Mouse (Mus musculus) limb, embryonic 11.5 days (tissue): ENCODE data around the gene Gp1ba. TPM values are rescaled to one million over a fixed set of nuclear protein-coding genes. Genes with fewer than 3 reads are reported as not detected.

Experiments used
- ATAC-seq: fragments of 200-750 bp; cut with Nextera tagmentation; 2 replicates; pipeline ENCODE4 v1.8.0; 2017; ENCODE audit warnings: low read depth; ENCODE audit not compliant: insufficient number of reproducible peaks, low FRiP score, low TSS enrichment
- DNase-seq: peaks from one replicate; pipeline ENCODE4 v3.0.0-alpha.2; 2015; ENCODE audit warnings: low spot score
- H3K27ac ChIP-seq: fragments of 300-500 bp; sonication (generic); replicated peaks from 2 replicates; pipeline ENCODE4 v1.5.1; 2014; ENCODE audit warnings: low read depth, mild to moderate bottlenecking, low read length
- H3K27me3 ChIP-seq: fragments of 300-500 bp; sonication (generic); 2 replicates; pipeline ENCODE4 v1.6.1; 2014; ENCODE audit warnings: mild to moderate bottlenecking, low read length, mixed read lengths; ENCODE audit not compliant: control insufficient read depth, insufficient read depth
- H3K36me3 ChIP-seq: fragments of 300-500 bp; sonication (generic); 2 replicates; pipeline ENCODE4 v1.6.1; 2014; ENCODE audit warnings: mild to moderate bottlenecking, low read length, moderate library complexity, mixed read lengths; ENCODE audit not compliant: control insufficient read depth, insufficient read depth
- H3K4me1 ChIP-seq: fragments of 300-500 bp; sonication (generic); 2 replicates; pipeline ENCODE4 v1.6.1; 2014; ENCODE audit warnings: low read length, mixed read lengths; ENCODE audit not compliant: control insufficient read depth, insufficient read depth
- H3K4me2 ChIP-seq: fragments of 300-500 bp; sonication (generic); 2 replicates; pipeline ENCODE4 v1.6.1; 2014; ENCODE audit warnings: low read depth, mild to moderate bottlenecking, moderate library complexity; ENCODE audit not compliant: severe bottlenecking
- H3K4me3 ChIP-seq: fragments of 300-500 bp; sonication (generic); 2 replicates; pipeline ENCODE4 v1.5.1; 2014; ENCODE audit warnings: low read depth, low read length
- H3K9ac ChIP-seq: fragments of 300-500 bp; sonication (generic); 2 replicates; pipeline ENCODE4 v1.6.1; 2014; ENCODE audit warnings: mild to moderate bottlenecking, low read length
- H3K9me3 ChIP-seq: fragments of 300-500 bp; sonication (generic); 2 replicates; pipeline ENCODE4 v1.6.1; 2016; ENCODE audit warnings: low read length; ENCODE audit not compliant: control insufficient read depth
- WGBS: fragments of 180-500 bp; shearing (Covaris S2); extraction: QIAGEN DNeasy Blood & Tissue Kit; methylation state at CpG from one replicate; pipeline ENCODE4 v1.1.7; 2014; 5-methylcytosine and 5-hydroxymethylcytosine counted together
- polyA plus RNA-seq: library from polyadenylated mRNA; unstranded; fragments of >200 nt; fragmentation: Nextera tagmentation; extraction: Ambion mirVana; gene quantifications from 2 replicates; pipeline ENCODE4 v1.2.1, GENCODE M21; 2014

Gene Gp1ba
- polyA plus RNA-seq, 1 experiment from 2014 or later, result 1.2 TPM

- Histone ChIP-seq H3K4me2 (peak within 1 kb of the TSS; percentile 90), H3K9me3 (no peaks in the 10 kb centered on the region), H3K9ac (peak within 1 kb of the TSS; percentile 83), H3K4me3 (peak within 1 kb of the TSS; percentile 58), H3K36me3 (peaks cover 32% of the 10 kb centered on the region), H3K27ac (peak within 1 kb of the TSS; percentile 86), H3K4me1 (peaks cover 27% of the 10 kb centered on the region), H3K27me3 (no peaks in the 10 kb centered on the region)
- 0% methylated on average over 63 of the region's 63 CpGs for WGBS
- ATAC-seq, result peak; percentile 88
- peak; percentile 98 for DNase-seq
These were observed 8.0 kb downstream of the Gp1ba start, which contains the start of the genes Rnf167 and Slc25a11 for GRCm38 (mm10) chr11:70646691-70647650. Gene Rnf167 (plus strand): TSS chr11:70647235. Gene Slc25a11 (minus strand): TSS chr11:70647479.

DNA sequence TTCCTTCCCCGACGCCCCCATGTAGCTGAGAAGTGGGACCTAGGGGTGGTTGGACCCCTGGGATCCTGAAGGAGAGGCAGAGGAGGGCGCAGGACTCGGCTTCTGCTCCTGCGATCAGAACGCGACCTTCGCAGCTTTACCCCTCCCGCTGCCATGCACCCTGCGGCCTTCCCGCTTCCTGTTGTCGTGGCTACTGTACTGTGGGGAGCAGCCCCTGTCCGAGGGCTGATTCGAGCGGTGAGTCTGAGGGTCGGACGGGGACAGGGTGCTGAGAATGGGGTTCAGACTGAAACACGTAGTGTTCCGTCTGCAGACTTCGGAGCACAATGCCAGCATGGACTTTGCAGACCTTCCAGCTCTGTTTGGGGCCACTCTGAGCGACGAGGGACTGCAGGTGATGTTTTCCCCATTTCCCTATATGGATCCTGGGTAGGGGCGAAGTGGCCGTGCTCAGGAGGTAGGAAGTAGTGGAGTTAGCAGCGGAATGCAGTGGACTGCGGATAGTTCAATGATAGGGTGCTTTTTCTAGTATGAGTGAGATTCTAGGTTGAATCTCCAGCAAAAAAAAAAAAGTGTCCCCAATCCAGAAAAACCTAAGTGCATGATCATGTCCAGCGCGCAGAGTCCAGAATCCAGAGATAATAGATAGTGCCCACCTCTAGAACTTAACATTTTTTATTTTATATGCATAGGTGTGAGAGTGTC, 8.9 kb downstream of the Gp1ba start:
- peaks cover 32% of the 10 kb centered on the region for H3K4me1 ChIP-seq
- peak overlapping the region; percentile 68 for H3K9ac ChIP-seq
- H3K27me3 ChIP-seq, result no peaks in the 10 kb centered on the region
- WGBS, result 3% methylated on average over 28 of the region's 28 CpGs
- peak; percentile 57 for DNase-seq
- no peak for ATAC-seq
- peak overlapping the region; percentile 90 for H3K4me2 ChIP-seq
- no peaks in the 10 kb centered on the region for H3K9me3 ChIP-seq
- peak overlapping the region; percentile 58 for H3K4me3 ChIP-seq
- peak overlapping the region; percentile 86 for H3K27ac ChIP-seq
- H3K36me3 ChIP-seq, result peaks cover 38% of the 10 kb centered on the region

GRCm38 (mm10) chr11:70648512-70648911, 9.6 kb downstream of the Gp1ba start:
- ATAC-seq, result no peak
- peak overlapping the region; percentile 90 for H3K4me2 ChIP-seq

DNA sequence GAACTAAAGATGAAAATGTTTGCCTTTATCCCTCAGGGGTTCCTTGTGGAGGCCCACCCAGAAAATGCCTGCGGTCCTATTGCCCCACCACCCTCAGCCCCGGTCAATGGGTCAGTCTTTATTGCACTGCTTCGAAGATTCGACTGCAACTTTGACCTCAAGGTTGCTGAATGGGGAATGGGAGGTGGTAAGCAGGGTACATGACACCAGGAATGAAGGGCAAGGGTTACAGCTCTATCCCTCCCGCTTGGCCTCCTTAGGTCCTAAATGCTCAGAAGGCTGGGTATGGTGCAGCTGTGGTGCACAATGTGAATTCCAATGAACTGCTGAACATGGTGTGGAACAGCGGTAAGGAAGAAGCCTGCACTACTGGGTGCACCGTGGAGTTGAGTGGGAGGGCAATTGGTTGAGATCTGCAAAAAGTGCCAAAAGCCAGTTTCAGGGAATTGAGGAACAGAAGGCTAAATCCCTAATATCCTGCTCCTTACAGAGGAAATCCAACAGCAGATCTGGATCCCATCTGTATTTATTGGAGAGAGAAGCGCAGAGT, 10.3 kb downstream of the Gp1ba start:
- H3K36me3 ChIP-seq, result peaks cover 36% of the 10 kb centered on the region
- peaks cover 32% of the 10 kb centered on the region for H3K4me1 ChIP-seq
- H3K4me3 ChIP-seq, result no peak overlapping the region
- no peaks in the 10 kb centered on the region for H3K27me3 ChIP-seq
- H3K4me2 ChIP-seq, result peak overlapping the region; percentile 90; the same call in 1 of the 2 replicates
- no peaks in the 10 kb centered on the region for H3K9me3 ChIP-seq
- 80% methylated on average over 8 of the region's 8 CpGs for WGBS
- no peak overlapping the region; the same call in 1 of the 2 replicates for H3K9ac ChIP-seq
- no peak overlapping the region for H3K27ac ChIP-seq
- DNase-seq (no peak), ATAC-seq (no peak)

More at GRCm38 (mm10) chr11:70648512-70648911, 9.6 kb downstream of the Gp1ba start:
- H3K27ac ChIP-seq, result no peak overlapping the region
- no peak for DNase-seq
- peaks cover 38% of the 10 kb centered on the region for H3K36me3 ChIP-seq
- peak overlapping the region; percentile 68 for H3K9ac ChIP-seq
- H3K9me3 ChIP-seq, result no peaks in the 10 kb centered on the region
- H3K4me3 ChIP-seq, result peak overlapping the region; percentile 58
- 86% methylated on average over 4 of the region's 4 CpGs for WGBS
- no peaks in the 10 kb centered on the region for H3K27me3 ChIP-seq
- H3K4me1 ChIP-seq, result peaks cover 32% of the 10 kb centered on the region

GRCm38 (mm10) chr11:70650322-70651175, 11.6 kb downstream of the Gp1ba start:
- Histone ChIP-seq H3K27ac (no peak overlapping the region), H3K4me2 (no peak overlapping the region), H3K4me1 (peaks cover 32% of the 10 kb centered on the region), H3K9me3 (no peaks in the 10 kb centered on the region), H3K4me3 (peak overlapping the region; percentile 16; the same call in 1 of the 2 replicates), H3K27me3 (no peaks in the 10 kb centered on the region), H3K36me3 (peaks cover 28% of the 10 kb centered on the region), H3K9ac (no peak overlapping the region)
- DNase-seq (no peak), ATAC-seq (no peak)
- WGBS, result 86% methylated on average over 12 of the region's 12 CpGs

GRCm38 (mm10) chr11:70651391-70651790, 12.5 kb downstream of the Gp1ba start:
- no peaks in the 10 kb centered on the region for H3K9me3 ChIP-seq
- DNase-seq (no peak), ATAC-seq (no peak)
- H3K36me3 ChIP-seq, result peaks cover 28% of the 10 kb centered on the region
- peak overlapping the region; percentile 6 for H3K4me3 ChIP-seq
- H3K9ac ChIP-seq, result no peak overlapping the region
- peaks cover 32% of the 10 kb centered on the region for H3K4me1 ChIP-seq
- peak overlapping the region; percentile 1; the same call in 1 of the 2 replicates for H3K4me2 ChIP-seq
- H3K27ac ChIP-seq, result no peak overlapping the region
- WGBS, result 77% methylated on average over 2 of the region's 2 CpGs
- no peaks in the 10 kb centered on the region for H3K27me3 ChIP-seq

DNA sequence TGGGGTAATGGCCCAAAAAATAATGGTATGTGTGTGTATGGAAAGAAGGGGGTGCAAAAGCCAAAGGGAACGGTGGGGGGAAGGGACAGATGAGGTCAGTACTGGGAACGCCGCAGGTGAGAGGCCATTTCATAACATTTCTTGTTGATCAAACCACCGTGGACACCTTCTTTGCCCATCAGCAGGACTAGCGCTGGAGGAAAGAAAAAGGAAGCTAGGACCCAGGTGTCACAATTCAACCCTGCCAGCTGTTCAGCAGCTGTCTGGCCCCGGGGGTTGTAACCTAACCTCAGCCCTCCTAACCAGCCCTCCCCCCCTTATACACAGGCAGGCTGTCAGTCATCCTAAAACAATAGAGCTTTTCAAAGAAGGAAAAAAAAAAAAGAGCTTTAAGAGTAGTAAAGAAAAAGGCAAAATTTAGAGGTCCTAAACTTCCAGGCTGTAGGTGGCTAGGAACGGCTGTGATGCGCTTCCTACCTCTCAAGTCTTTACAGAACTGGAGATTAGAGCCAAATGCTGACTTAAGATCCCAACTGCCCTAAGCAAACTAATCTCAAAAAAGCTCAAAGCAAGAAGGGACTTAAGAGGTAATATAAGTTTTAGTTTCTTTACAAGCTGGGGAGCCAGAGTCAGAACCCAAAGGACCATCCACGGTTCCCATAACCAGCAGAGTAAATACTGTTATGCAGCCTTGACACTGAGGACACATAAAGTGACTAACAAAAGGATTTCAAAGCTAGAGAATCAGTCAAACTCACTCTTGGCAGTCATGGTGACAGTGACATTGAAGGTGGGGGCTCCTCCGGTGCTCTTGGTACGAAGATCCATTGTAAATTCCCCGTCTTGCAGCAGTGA, 13.3 kb downstream of the Gp1ba start:
- Histone ChIP-seq H3K27me3 (no peaks in the 10 kb centered on the region), H3K36me3 (peaks cover 28% of the 10 kb centered on the region), H3K27ac (peak overlapping the region; percentile 97; the same call in 1 of the 2 replicates), H3K4me1 (peaks cover 38% of the 10 kb centered on the region), H3K4me2 (peak overlapping the region; percentile 96), H3K9me3 (no peaks in the 10 kb centered on the region), H3K9ac (peak overlapping the region; percentile 98; the same call in 1 of the 2 replicates), H3K4me3 (peak overlapping the region; percentile 100)
- WGBS, result 62% methylated on average over 12 of the region's 12 CpGs
- ATAC-seq, result no peak
- DNase-seq, result peak; percentile 61
